Mouse (Mus musculus): ENCODE measurements around the gene Lhx1. TPM values are rescaled to one million over a fixed set of nuclear protein-coding genes. Genes with fewer than 3 reads are reported as not detected.

The Lhx1 gene
- total RNA-seq, 4 experiments from 2014 or later, result not detected

DNA sequence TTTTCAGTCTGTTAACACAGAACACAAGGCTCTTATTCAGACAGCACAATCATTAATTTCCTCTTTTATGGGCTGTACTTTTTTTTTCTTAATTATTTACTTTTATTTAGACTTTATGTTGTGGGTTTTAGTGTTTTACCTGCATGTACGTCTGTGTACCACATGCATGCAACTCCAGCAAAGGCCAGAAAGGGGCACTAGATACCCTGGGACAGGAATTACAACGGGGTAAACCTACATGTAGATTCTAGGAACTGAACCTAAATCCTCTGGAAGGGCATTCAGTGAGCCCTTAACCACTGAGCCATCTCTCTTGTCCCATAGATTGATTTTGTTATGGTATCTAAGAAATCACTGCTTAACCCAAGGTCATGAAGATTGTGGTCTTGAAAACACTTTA, 27.4 kb downstream of the Lhx1 start:
- DNase-seq (ENCODE audit: low spot score in 2 of 2), result no peak

GRCm38 (mm10) chr11:84496901-84497300, 28.4 kb downstream of the Lhx1 start:
- no peak for DNase-seq (ENCODE audit: low spot score in 2 of 2)

- DNase-seq (ENCODE audit: low spot score in 2 of 2), result no peak
Observed at GRCm38 (mm10) chr11:84495774-84496173, 29.6 kb downstream of the Lhx1 start.

- DNase-seq (ENCODE audit: low spot score in 2 of 2), result no peak
Observed at GRCm38 (mm10) chr11:84481661-84482060, 43.7 kb downstream of the Lhx1 start.

DNA sequence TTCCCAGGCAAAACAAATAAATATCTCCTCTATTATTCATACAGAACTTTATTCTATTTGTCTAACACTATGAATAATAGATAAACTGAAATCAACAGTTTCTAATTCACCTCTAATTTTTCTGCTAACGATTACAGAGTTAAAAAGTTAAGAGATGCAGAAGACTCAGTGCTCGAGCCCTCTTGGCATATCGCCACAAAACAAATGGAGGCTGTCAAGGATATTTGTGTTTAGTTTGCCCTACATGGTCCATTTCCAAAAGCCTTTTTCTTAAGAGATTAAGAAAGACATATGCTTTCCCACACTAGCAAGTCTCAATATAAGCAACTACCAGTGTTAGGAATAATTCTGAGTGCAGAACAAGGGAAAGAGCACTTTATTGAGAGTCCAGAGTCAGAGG, 44.9 kb downstream of the Lhx1 start:
- DNase-seq (ENCODE audit: low spot score in 2 of 2), result no peak

- DNase-seq (ENCODE audit: low spot score in 2 of 2), result no peak
Observed at GRCm38 (mm10) chr11:84476641-84477040, 48.7 kb downstream of the Lhx1 start.

- DNase-seq (ENCODE audit: low spot score in 2 of 2), result no peak
Observed at GRCm38 (mm10) chr11:84475991-84476390, 49.3 kb downstream of the Lhx1 start.

DNA sequence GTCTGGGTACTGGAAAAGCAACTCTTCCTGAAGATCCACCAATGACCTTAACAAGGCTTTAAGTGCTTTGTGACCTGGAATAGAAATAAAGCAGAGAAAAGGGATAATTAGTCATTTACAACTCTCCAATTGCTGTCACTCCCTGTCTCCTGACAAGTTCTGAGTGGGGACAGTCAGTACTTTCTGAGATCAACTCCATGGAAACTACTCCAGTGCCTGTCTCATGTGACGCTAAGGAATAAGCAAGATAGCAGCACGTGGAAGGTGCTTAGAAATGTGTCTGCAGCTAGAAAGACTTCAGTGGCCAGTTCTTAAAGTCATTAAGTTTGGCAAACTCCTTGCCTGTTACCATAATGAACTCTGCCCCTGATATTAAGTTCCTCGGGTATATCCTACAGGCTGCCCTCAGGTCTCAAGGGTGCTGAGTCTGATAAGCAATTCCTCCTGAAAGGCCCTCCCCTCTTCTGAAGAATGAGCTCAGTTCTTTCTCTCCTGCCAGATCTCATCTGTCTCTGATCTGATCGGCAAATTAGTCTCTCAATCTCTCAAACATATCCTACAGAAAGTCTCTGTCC, 52.2 kb downstream of the Lhx1 start:
- no peak for DNase-seq (ENCODE audit: low spot score in 2 of 2)

Other genes starting within 250 kb of the Lhx1 start
- gene Aatf, start 12.0 kb downstream of the Lhx1 start, total RNA-seq (2022), result 10 to 100 TPM; 10.2 to 14.5 (median 13.7) TPM